Mouse (Mus musculus) heart, adult 18-20 months (tissue): ENCODE measurements around the gene Adam11. TPM values are rescaled to one million over a fixed set of nuclear protein-coding genes. Genes with fewer than 3 reads are reported as not detected.
A peak's percentile ranks its signal among the peaks of the same experiment; 100 is the strongest.

Experiments used
- DNase-seq, 2 experiments: peaks; one replicate each; pipeline ENCODE4 v3.0.0; 2021 to 2022; ENCODE audit warnings: mixed read lengths in 1 of 2
- total RNA-seq, 2 experiments: library from RNA; stranded (reverse); gene quantifications; 2 replicates each; pipeline ENCODE4 v1.2.3; 2021

Gene Adam11
- total RNA-seq, 2 experiments from 2014 or later, result 6.6 to 7.5 TPM

DNA sequence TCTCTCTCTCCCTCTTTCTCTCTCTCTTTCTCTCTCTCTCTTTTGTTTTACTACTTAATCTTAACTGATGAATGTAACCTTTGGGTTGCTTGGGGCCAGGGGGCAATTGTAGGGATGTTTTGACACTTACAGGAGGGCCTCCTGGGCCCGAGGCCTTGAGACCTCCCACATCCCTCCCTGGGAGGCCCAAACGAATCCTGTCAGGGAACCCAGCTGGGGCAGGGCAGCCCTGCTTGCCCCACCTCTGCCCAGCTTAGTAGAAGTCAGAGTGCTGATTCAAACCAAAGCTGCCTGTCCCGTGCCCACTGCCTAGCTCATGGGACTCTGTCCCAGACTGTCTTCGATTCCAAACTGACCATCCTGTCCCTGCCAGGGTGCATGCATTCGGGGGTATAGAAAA is 17.4 kb downstream of the Adam11 start:
- no peak for DNase-seq

DNA sequence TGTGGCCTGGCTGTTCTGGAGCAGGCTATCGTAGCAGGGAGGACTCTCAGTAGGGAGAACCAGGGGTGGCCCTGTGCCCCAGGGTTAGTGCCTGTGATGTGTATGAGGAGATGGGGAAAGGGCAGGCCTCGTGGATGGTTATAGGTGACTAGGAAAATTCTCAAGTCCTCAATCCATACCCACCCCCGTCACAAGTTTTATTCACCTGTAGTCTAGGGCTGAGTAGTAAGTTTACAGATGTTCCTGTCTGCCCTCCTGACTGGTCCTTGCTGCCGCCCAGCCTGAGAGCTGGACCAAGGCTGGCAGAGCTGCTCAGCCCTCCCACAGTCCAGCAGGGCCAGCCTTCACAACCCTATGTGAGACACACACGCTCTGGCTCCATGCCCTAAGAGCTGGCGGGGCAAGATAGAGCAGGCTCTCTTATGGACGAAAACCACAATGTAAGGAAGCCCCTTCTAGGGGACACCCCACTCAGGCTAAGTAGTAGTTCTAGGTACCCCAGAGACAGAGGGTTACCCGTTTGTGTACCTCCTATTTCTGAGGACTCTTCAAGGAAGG is 17.9 kb downstream of the Adam11 start:
- DNase-seq, result no peak

DNA sequence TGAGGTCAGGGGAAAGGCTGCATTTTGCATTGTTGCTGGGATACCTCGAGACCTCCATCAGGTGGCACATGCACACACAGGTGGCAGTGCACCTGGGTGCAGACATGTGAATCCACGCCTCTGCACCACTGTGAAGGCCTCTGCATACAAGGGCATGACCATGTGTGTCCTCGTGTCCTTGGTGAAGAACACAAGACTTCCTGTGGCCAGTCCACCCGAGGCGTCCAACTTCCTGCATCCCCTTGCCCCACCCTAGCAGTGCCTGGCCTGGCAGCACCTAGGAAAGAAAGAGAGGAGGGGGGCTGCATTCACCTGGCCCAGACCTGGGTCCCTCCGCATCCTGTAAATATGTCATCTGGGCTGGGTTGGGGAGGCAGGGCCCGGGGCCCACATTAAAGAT is 18.6 kb downstream of the Adam11 start:
- DNase-seq, result peak in 1 of 2 experiments; percentile 45

DNA sequence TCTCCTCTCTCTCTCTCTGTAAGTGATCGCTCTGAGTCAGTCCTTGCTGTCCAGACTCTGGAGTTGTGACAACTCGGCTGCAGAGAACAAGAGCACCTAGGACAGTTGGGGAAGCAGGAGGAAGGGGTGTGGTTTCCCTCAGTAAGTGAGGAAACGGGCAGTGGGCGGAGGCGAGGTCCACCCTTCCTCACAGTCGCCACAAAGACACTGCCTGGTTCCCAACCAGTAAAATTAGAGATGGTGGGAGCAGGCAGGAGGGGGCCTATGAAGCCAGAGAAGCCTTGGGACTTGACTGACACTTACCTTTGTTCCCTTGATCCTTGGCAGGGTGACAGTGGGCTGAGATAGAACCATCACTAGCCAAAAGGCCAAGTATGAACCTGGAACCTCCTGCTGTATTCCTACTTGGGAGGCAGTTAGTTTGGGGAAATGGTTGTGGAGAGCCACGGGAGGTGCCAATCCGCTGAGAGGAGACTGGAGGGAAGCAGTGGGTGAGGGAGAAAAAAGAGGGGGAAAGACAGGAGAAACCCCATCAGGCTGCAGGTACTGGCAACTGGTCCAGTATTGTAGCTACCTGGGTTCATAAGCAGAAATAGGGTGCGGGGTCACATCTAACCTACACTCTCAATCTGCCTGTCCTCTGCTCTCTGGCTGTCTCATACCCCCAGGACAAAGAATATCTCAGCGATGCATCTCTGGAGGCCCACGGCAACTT is 19.2 kb downstream of the Adam11 start:
- DNase-seq, result peak; percentile 61 to 86

DNA sequence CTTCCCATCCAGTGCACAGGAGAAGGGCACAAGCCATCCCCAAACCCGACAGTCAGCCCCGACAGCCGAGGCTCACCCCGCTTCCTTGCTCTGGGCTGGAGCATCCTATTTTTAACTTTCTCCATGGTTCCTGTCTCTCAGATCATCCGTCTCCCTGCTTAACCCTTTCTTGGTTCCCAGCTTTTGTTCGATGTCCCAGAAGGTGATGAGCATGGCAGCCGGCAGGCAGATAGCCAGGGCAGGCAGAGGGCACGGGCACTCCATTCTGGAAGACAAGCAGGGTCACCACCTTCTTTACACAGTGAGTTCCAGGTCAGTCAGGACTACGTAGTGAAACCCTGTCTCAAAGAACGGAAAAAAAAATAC is 19.7 kb downstream of the Adam11 start:
- DNase-seq, result no peak

DNA sequence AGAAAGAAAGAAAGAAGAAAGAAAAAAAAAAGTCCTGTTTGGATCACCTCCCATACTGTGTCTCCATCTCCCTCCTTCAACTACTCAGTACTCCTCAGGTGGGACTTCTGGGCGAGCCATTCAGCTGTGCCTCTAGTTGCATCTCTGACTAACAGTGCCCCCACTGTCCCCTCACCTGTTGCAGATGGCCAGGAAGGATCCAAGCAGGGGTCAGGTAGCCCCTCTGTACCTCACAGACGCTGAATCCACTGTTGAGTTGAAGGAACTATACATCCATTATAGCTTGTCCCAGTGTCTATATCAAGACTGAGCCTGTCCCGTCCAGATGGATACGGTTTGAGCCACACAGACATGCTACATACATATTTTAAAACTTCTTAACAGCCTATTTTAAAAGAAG is 20.3 kb downstream of the Adam11 start:
- DNase-seq, result no peak

DNA sequence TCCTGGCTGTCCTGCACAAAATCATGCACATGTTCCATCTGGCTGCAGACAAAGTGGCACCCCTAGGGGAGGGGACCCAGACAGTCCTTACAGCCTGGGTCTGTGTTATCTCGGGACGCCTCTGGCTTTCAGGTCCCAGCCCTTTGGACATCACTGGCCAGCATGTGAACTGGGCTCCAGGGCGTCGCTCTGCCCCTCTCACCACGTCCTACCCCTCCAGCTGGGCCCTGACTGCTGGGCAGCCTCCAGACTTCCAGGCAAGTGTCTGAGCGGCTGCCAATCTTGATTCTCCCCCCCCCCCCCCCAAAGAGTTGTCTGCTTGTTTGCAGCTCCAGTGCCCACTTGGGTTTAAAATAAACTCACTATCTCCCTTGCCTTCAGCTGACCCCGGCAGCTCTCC is 22.2 kb downstream of the Adam11 start:
- no peak for DNase-seq

DNA sequence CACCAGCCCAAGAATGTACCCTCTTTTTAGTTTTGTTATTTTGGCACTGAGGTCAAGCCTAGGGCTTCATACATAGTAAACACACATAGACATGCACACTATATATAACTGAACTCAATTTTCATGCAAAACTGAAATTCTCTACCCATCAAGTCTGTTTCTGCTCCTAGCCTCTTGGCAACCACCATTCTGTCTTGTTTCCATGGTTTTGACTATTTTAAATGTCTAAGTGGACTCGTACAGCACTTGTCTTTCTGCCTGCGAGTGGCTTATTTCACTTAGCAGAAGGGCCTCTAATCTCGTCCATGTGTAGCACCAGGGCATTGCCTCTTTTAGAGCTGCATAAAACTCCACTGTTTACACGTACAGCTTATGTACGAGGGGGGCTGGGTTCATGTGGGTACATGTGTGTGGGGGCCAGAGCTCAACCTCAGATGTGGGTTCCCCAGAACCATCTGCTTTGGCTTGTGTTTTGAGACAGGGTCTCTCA is 26.5 kb downstream of the Adam11 start:
- DNase-seq, result no peak

DNA sequence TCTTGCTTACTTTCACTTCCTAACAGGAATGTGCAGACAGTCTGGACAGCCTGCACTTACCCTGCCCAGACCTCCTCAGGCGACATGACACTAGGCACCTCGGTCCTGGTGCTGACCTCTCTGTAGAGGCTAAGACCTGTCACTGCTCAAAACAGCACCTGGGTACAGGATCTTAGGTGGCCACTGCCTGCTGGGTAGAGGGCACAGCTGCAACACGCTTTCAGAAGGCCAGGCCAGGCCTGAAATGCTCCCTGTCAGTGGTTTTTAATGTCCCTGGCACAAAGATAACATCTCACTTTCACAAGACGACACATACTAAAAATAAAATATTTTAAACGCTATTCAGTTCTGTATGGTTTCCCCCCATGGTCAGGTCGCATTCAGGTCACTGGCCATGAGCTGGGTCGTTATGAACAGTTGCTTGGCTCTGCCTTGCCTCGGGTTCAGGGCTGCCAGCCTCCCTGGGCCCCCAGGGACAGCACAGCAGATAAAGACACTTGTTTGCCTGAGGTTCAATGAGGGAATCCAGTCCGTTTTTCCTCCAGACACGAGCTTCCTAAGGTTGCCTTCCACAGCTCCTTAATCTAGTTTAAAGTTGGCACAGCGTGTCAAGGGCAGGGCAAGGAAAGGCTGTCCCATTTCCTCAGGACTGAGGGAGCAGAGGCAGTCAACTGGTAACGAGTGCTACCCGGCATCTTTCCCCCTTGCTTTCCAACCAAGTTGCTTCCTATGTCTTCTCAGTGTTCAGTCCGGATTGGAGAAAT is 30.6 kb downstream of the Adam11 start:
- DNase-seq, result peak in 1 of 2 experiments; percentile 30

DNA sequence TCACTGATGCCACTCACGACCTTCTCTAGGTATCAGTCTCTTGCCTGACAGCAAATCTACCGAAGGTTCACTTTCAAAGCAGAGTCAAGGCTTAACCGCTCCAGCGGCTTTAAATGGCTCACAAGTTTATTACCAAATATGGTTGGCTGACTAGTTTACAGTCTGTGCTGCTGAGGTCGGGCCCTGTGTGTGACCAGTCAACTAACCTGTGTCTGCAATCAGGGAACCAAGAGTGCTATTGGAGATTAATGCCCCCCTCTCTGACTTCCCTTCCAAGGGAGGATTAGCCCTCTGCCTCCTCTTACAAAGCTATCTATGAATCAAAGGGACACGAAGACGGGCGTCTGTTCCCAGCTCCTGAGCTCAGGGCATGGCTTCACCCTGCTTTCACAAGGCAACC is 32.9 kb downstream of the Adam11 start:
- DNase-seq, result no peak

DNA sequence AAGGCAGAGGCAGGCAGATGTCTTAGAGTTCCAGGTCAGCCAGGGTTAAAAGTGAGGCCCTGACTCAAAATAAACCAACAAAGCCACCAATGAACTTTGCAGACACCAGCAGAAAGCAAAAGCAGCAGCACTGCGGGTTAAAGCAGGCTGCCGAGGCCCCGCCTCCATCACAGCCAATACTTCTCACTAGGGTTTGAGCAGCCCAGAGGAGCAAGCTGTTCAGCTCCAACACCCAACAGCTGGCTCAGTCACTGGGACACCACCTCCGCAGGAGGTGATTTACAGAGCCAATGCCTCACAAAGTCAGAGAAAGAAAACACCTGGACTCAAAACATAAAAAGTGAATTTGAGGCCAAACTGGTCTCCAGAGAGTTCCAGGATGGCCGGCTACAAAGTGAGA is 42.2 kb downstream of the Adam11 start:
- DNase-seq, result no peak

DNA sequence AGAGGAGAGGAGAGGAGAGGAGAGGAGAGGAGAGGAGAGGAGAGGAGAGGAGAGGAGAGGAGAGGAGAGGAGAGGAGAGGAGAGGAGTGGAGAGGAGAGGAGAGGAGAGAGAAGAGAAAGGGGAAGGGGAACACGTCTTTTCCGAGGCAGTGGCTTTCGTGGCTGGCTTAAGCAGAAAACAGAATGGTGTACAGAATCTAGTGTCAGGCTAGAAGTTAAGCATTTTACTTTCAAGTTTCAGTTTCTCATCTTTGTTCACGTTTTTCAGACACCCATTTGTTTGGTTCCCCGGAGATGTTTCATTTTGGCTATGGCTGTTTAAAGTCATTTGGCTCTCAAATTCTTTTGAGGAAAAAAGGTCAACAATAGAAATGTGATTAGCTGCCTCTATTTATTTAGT is 47.0 kb downstream of the Adam11 start:
- DNase-seq, result no peak

DNA sequence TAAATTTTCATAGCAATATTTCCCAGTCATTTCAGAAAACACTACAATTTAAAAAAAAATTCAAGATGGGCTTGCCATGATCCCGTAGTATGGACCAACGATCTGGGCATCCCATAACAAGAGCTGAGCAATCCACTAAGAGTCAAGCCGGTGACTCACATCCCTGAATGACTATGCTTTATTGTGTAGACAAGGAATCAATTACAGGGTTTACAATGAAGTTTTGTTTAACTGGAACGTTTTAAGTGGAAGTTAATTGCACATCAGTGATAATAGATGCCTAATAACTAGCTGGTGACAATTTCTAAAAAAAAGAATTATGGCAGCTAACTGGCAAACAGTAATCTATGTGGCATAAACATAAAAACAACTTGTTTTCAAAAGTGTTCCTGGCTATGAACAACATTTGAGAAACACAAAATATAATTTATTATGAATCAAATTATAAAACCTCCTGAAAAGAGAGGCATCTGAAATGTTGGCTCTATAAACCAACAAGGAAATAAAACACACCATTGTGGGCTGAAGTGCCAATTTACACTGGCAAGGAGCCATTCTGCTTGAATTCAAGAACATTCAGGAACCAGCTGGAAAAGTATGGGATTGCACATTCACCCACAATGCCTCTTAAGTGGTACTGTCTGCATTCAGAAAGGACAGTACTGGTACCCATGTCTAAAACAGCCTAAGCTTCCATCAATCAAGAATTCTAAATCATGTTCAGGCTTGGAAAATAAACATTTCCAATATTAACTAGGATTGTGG is 49.7 kb downstream of the Adam11 start:
- DNase-seq, result no peak

DNA sequence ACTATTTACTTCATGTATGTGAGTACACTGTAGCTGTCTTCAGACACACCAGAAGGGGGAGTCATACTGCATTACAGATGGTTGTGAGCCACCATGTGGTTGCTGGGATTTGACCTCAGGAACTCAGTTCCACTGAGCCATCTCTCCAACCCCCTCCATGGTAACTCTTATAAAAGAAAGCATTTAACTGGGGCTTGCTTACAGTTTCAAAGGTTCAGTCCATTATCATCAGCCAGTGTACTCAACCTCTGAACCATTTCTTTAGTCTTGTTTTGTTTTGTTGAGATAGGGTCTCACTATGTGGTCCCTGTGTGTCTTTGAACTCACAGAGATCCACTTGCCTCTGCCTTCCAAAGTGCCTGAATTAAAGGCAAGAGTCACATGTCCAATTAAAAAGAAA is 53.6 kb downstream of the Adam11 start:
- no peak for DNase-seq

DNA sequence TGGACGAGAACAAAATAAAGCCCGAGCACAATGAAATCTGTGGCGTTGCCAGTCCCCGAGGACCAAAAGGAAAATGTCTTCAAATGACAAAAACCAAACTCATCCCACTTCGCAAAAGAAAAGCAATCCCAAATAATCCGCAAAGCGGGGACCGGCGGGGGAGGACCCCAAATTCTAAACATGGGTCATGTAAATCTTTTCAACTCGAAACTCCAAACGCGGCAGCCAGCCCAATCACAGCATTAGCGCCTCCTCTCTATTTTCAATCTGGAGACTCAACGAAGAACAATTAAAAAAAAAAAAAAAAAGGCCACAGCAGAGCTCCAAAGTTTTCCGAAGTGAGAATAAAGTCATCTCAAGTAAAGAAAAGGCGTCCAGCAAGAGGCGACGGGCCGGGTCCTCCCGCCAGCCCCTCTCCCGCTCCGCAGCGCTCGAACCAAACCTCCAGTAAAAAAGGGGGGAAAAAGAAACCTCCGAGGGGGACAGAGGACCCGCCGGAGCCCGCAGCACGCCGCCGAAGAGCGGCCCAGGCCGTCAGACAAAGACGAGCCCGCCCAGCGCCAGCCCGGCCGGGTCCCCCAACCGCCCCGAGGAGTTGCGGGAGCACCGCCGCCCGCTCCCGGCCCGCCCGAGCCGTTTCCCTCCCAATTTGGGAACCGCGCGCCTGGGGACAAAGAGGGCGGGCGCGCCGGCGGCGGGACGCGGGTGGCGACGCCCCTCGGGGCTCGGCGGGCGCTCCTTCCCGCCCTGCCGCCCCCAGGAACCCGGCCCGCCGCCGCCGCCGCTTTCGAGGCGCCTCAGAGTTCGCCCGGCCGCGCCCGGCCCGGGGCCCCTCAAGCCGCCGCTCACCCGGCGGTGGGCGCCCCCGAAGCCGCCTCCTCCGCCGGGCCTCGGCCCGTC is 57.1 kb downstream of the Adam11 start:
- DNase-seq, result peak in 1 of 2 experiments; percentile 68

DNA sequence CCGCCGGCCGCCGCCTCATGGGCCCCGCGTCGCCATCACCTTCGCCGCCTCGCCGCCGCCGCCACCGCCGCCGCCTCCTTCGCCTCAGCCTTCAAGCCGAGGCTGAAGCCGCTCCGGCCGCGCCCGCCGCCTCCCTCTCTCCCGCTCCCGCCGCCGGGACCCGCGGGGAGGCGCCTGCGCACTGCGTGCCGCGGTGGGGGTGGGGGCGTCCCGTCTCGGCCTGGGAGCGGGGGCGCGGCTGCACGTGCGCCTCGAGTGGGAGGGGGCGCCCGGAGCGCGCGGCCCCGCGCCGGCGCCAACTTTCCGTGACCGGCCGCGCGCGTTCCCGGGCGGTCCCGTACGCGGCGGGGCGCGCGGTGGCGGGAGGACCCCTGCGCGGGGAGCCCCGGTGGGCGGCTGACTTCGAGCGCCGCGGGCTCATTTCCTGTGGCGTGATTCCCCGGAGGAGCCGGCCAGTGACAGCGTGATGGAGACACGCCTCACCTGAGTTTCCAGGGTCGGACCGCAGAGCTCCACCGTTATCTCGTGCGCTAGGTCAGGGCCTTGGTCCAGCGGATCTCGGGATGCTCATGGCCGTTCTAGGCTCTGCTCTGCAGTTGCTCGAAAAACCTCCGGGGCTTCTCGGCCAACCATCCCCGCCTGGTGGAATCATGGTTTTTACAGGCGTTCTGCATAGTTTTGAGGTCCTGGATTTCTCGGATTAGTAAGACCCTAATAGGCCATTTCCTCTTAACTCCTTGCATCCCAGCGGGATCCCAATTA is 58.0 kb downstream of the Adam11 start, which contains the start of gene Gjc1:
Gene Gjc1 (minus strand): TSS at position 680 of the 762 bp plus-strand sequence.
- DNase-seq, result peak; percentile 70 to 80

DNA sequence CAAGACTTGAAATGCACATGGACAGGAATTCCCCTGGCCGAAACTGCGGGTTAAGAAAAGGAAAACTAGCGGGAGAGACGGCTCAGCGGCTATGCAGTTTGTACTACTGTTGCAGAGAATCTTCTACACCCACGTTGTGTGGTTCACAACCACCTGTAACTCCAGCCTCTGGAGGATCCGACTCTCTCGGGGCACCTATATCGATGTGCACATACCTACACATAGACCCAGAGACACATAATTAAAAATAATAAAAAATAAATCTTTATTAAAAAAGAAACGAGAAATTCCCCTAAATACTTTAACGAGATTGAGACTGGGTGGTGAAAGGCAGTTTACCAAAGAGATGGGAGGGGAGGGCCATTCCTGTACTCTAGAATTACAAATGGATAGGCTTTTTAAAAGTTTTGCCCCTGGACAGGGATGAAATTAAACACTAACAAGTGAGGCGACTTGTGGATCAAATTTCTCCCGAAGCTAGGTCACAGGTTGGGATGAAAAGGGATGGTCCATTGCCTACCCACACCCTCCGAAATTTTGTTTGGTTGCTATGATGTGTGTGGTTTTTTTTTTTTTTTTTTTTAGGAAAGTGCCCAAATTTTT is 58.6 kb downstream of the Adam11 start:
- no peak for DNase-seq

DNA sequence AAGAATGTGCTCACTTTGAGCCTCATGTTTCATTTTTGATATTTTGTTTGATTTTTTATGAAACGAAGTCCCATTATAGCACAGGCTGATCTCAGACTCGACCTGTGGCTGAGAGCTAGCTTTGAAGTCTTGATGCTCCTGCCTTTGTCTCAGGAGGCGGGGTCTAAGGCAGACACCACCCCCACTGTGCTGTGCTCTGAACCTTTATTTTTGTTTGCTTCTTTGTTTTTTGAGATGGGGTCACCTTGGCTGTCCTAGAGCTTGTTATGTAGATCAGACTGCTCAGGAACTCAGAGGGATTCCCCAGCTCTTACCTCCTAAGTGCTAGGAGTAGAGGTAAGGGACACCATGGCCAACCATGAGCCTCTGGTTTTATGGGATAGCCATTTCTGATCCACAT is 59.2 kb downstream of the Adam11 start:
- no peak for DNase-seq

DNA sequence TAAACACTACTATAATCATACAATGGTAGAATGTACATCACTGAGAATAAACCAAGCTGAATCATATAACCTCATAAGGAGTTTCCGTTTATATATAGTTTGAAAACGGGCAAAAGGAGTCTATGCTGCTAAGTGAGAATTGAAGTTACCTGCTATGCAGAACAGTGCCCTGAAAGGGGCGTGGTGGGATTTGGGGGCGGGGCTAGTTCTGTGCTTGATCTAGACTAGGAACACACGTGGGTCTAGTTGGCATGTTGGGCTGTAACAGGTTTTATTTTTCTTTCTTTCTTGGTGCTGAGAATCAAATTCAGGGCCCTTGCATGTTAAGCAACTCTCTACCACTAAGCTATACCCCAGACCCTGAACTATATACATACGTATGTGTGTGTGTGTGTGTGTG is 60.0 kb downstream of the Adam11 start:
- no peak for DNase-seq

DNA sequence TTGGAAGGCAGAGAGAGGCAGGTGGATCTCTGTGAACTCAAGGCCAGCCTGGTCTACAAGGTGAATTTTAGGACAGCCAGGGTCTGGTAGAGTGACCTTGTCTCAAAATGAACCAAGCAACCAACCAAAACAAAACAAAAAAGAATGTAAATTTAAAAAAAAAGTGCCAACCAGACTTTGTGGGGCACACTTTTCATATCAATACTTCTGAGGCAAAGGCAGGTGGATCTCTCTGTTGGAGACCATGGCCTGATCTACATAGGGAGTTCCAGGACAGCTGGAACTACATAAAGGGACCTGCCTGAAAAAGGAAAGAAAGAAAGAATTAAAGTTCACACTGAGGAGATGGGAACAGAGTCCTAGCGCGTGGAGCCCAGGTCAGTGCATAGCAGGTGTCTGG is 65.2 kb downstream of the Adam11 start:
- DNase-seq, result no peak
